Mouse (Mus musculus) cerebellum, postnatal 14 days (tissue): ENCODE measurements around the gene Commd7.
"Not testable (repeated sequence)": the region's sequence is repeated elsewhere in the genome, so short reads cannot be mapped to it uniquely, and the experiment has no call there.

Experiments used
- DNase-seq, 2 experiments: peaks; one replicate each; pipeline ENCODE4 v3.0.0; 2021; ENCODE audit warnings: mixed read lengths in 2 of 2

Commd7 gene

GRCm38 (mm10) chr2:153631976-153632870 lies at the start of gene Commd7:
Gene Commd7 (minus strand): TSS chr2:153632781.
- peak; percentile 88 to 92 for DNase-seq

- no peak for DNase-seq
These were observed 47.4 kb upstream of the Commd7 start for GRCm38 (mm10) chr2:153679959-153680358.

- DNase-seq = no peak
These were observed 45.0 kb upstream of the Commd7 start for GRCm38 (mm10) chr2:153677550-153677949.

- DNase-seq = no peak
These were observed 44.4 kb upstream of the Commd7 start for GRCm38 (mm10) chr2:153676944-153677343.

GRCm38 (mm10) chr2:153675364-153675763 lies 42.8 kb upstream of the Commd7 start:
- not testable (repeated sequence) for DNase-seq

GRCm38 (mm10) chr2:153672619-153673018 lies 40.0 kb upstream of the Commd7 start:
- no peak for DNase-seq

- DNase-seq = peak; percentile 31 to 37
These were observed 37.5 kb upstream of the Commd7 start for GRCm38 (mm10) chr2:153670111-153670510.

GRCm38 (mm10) chr2:153668754-153669376 lies 36.3 kb upstream of the Commd7 start:
- DNase-seq = peak; percentile 48 to 71

GRCm38 (mm10) chr2:153665401-153665800 lies 32.8 kb upstream of the Commd7 start:
- no peak for DNase-seq

- peak; percentile 18 to 59 for DNase-seq
These were observed 28.0 kb upstream of the Commd7 start for GRCm38 (mm10) chr2:153660616-153661015.

- not testable (repeated sequence) for DNase-seq
These were observed 25.1 kb upstream of the Commd7 start for GRCm38 (mm10) chr2:153657659-153658058.

- no peak for DNase-seq
These were observed 19.1 kb upstream of the Commd7 start for GRCm38 (mm10) chr2:153651681-153652080.

GRCm38 (mm10) chr2:153650014-153650687 lies 17.6 kb upstream of the Commd7 start:
- DNase-seq = peak in 1 of 2 experiments; percentile 32

GRCm38 (mm10) chr2:153649298-153650013 lies 16.9 kb upstream of the Commd7 start, which contains the start of gene Dnmt3b:
Gene Dnmt3b (plus strand): TSS chr2:153649450.
- peak; percentile 73 to 79 for DNase-seq

- peak in 1 of 2 experiments; percentile 12 for DNase-seq
These were observed 16.3 kb upstream of the Commd7 start for GRCm38 (mm10) chr2:153648773-153649297.

GRCm38 (mm10) chr2:153642999-153643398 lies 10.4 kb upstream of the Commd7 start:
- DNase-seq = no peak

GRCm38 (mm10) chr2:153642496-153642895 lies 9.9 kb upstream of the Commd7 start:
- DNase-seq = no peak

- no peak for DNase-seq
These were observed 6.5 kb upstream of the Commd7 start for GRCm38 (mm10) chr2:153638977-153639680.

GRCm38 (mm10) chr2:153633259-153633658 lies 678 bp upstream of the Commd7 start:
- no peak for DNase-seq

GRCm38 (mm10) chr2:153632871-153633226 lies 268 bp upstream of the Commd7 start:
- no peak for DNase-seq

- no peak for DNase-seq
These were observed 1.6 kb downstream of the Commd7 start for GRCm38 (mm10) chr2:153630950-153631349.

GRCm38 (mm10) chr2:153622449-153622848 lies 10.1 kb downstream of the Commd7 start:
- no peak for DNase-seq
